Mouse (Mus musculus) hematopoietic stem cell, adult 5-6 weeks (primary cell): ENCODE measurements around the gene Olfr1392. TPM values are rescaled to one million over a fixed set of nuclear protein-coding genes. Genes with fewer than 3 reads are reported as not detected.
A peak's percentile ranks its signal among the peaks of the same experiment; 100 is the strongest.

Experiments
- ATAC-seq, 2 experiments: fragments of 125-278 bp in 1 of 2; replicated peaks in 1 of 2; 2 replicates each; pipeline ENCODE4 v1.8.0; 2016 to 2017; ENCODE audit warnings: inconsistent platforms in 2 of 2, mild to moderate bottlenecking in 2 of 2, moderate number of reproducible peaks in 2 of 2, low read depth in 1 of 2, moderate TSS enrichment in 1 of 2; ENCODE audit not compliant: low FRiP score in 2 of 2, poor library complexity in 2 of 2, severe bottlenecking in 2 of 2, insufficient read depth in 1 of 2, low TSS enrichment in 1 of 2
- total RNA-seq: library from RNA; stranded (forward); fragments of 172-1452, 232-1000 nt; gene quantifications from 2 replicates; pipeline ENCODE4 v1.2.3, GENCODE M21; 2017

Gene Olfr1392
- total RNA-seq, 1 experiment from 2014 or later = not detected

DNA sequence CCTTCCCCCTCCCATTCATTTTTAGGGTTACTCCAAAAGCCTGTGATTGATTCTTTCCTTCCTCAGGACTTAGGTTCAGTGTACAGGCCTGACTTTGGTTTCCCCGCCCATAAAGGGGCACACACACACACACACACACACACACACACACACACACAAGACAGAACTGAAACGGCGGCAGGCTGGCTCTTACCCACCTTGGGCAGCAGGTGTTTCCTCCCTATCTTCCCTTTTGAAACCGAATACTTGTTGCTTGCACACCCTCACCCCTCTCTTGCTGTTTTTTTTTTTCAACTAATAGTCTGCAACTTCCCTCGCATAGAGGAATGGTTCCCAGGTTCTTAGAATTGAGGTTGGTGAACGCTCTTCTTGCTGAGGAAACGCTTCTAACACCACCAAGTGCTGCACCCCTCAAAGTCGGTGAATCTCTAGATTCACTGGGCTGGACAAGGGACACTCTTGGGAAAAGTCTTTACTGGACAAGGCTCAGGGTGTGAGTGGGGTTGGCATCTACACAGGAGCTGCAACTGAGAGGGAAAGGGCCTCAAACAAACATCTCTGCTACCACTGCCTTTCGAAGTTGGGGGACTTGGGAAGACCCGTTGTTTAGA lies 35.2 kb upstream of the Olfr1392 start:
- peak; percentile 52 to 65 for ATAC-seq

DNA sequence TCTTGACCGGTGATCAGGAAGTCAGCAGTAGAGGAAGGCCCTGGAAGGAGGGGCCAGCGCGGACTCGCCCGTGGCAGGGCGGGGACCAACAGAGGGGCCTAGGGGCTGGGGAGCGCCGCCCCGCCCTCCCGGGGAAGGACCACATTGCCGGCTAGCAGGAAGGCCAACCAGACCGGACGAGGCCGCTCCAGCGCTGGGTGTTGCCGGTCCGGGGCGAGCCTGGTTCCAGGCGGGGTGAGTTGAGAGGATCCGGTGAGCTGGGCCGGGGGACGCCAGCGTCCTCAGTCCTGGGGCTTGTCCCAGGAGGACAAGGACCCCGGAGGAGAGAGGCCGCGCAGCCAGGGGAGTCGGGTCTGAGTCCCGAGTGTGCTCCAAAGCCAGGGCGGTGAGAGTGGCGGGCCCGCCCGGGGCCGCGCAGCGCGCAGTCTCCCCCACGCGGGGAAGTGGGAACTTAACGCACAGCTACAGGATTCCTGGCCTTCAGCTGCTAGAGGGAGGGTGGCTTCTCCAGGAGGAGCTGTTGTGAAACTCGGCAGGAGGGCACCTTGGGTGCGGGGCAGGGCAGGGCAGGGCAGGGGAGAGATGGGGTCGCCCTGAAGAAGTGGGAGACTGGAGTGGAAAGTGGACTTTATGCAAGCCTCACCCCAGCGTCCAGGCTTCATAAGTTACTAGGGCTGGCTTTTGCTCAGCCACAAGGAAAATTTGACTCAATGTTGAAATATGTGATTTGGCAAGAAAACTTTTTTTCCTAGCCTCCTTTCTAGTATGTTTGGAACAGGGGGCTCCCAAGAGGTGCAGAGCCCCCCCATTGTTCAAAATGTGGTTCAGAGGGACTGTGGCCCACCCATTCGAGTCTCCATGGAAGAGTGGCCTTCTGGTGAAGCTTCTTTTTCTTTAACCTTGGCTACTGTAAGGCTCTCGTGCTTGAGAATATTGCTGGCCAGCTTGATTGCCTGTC lies 34.4 kb upstream of the Olfr1392 start:
- peak; percentile 67 to 76 for ATAC-seq

DNA sequence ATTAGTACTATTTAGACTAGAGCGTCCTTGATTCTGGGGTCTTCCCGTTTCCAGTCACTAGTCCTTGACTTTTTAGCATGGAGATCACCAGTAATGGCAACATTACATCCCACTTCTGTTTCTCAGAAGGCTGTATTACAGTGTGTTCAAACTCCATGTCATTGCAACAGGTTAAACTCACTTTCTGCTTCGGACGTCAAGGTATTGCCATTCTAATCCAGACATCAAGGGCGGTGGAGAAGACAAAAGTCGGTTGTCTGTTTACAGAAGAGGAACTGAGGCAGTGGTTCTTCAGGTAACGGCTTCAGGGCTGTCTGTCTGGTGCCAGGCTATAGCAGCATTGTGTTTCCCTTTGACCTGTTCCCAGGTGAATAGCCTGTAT lies 33.7 kb upstream of the Olfr1392 start:
- ATAC-seq = no peak

DNA sequence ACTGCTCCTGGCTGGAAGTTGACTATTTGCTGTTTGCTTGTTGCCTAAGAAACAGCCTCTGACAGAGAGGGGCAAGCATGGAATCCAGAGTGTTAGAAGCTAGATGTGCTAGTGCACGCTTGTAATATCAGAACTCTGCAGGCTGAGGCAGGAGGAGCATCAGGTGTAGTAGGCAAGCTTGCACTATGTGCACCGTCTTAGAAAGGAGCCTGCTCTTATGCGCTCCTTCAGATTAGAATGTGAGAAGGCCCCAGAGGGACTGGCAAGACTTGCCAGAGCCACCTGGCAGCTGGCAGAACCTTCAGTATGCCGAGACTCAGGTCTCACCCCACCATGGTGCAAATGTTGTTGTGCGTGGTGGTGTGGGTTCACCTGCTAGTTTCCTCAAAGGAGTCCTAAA lies 33.0 kb upstream of the Olfr1392 start:
- no peak for ATAC-seq

DNA sequence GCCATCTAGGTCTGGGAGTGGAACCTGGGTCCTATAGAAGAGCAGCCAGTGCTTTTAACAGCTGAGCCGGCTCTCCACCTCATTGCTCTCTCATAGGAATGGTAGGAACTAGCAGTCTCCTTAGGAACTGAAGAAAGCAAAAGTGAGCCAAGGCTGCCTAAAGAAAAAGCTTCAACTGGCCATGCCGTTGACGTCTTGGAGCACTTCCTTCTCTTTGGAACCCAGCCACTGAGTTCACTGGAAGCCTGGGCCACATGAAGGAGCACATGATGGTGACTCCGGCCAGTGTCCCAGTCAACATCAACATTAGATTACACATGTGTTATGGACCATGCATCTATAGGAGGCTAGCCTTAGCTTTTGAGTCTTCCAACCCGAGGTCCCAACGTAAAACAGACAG lies 32.0 kb upstream of the Olfr1392 start:
- no peak for ATAC-seq

DNA sequence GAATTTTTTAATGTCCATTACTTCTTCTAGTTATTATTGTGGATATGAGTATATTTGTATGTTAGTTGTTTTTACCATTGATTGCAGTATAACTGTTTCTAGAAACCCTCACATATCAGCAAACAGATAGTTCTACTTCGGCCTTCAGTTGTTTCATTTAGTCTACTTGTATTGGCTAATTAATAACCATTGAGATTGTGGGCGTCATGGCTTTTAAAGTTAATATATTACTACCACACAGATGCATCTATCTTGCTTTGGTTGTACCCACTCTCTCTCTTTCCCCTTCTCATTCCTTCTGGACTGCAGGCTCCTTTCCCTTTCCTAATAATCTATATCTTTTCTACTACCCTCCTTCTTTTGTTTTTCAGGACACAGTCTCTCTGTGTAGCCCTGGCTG lies 25.8 kb upstream of the Olfr1392 start:
- no peak for ATAC-seq

DNA sequence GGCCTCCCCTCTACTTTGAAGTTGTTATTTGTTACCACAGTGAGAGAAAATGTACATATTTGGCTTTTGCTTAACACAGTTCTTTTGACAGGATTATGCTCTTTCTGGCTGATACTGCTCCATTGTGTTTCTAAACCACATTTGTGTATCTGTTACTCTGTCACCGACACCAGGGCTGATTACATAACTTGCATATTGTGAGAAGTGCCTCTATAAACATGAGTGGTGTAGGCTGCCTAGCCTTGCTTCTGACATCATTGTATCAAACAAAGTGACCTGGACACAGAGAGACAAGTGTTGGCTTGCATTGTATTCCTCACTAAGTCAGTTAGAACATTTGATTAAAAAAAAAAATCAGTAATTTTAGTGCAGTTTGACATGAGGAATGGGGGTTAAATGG lies 25.3 kb upstream of the Olfr1392 start:
- no peak for ATAC-seq

DNA sequence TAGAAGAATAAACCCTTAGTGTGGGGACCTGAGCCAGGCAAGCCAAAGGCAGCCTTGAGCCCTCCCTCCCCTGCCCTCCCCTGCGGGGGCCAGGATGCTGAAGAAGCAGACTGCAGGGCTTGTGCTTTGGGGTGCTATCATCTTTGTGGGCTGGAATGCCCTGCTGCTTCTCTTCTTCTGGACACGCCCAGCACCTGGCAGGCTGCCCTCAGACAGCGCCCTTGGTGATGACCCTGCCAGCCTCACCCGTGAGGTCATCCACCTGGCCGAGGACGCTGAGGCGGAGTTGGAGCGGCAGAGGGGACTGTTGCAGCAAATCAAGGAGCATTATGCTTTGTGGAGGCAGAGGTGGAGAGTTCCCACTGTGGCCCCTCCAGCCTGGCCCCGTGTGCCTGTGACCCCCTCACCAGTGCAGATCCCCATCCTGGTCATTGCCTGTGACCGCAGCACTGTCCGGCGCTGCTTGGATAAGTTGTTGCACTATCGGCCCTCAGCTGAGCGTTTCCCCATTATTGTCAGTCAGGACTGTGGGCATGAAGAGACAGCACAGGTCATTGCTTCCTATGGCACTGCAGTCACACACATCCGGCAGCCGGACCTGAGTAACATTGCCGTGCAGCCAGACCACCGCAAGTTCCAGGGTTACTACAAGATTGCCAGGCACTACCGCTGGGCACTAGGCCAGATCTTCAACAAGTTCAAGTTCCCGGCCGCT lies 24.3 kb upstream of the Olfr1392 start:
- no peak for ATAC-seq

DNA sequence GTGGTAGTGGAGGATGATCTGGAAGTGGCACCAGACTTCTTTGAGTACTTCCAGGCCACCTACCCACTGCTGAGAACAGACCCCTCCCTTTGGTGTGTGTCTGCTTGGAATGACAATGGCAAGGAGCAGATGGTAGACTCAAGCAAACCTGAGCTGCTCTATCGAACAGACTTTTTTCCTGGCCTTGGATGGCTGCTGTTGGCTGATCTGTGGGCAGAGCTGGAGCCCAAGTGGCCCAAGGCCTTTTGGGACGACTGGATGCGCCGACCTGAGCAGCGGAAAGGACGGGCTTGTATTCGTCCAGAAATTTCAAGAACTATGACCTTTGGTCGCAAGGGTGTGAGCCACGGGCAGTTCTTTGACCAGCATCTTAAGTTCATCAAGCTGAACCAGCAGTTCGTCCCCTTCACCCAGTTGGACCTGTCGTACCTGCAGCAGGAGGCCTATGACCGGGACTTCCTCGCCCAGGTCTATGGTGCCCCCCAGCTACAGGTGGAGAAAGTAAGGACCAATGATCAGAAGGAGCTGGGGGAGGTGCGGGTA lies 23.7 kb upstream of the Olfr1392 start:
- no peak for ATAC-seq

DNA sequence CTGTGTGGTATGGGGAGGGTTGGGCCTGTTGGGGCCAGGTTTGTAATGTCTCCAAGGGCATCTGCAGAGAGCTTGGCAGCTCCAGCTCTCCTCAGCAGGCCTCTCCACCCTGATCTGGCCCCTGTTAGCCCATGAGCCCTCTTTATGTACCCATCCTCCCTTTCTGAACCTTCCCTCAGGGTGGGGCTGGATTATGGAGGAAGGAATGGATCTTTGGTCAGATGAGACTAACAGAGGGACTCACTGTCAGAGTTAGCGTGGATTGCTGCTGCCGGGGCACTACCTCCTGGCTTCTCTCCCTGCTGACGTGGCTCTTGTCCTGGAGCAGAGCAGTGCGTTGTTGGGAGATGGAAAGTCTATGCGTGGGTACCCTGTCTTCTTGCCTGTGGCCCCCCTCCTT lies 22.8 kb upstream of the Olfr1392 start:
- no peak for ATAC-seq

DNA sequence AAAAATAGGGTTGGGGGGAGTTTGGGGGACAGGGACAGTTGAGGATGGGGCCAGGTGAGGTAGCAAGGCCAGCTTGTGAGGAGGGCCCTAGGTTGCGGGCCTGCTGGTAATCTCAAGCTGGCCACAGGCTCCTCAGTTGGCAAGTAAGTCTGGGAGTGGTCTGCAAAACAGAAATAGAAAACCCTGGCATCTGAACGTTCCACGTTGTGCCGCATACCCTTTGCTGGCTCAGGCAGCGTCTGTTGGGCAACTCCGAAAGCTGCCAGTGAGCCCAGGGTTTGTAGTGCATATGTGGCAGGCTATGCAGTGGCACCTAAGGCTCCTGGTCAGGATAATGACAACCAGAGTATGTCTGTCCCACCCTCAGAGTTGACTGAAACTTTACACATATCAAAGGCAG lies 21.9 kb upstream of the Olfr1392 start:
- no peak for ATAC-seq

DNA sequence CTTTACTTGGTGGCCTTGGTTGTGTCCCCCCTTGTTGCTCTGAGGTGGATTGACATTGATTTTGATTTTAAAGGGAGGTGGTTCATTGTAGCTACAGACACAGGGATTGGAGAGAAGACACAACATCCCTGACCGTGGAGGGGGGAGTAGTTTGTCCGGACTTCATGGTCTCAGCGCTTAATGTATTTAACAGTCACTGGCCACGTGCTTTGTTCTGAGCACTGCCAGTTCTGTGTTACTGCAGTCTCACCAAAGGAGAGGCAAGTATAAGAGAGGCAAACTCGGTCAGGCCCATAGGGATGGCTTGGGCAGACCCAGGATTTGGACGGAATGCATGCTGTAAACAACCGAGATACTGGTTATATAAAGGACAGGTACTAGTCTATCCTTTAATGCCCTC lies 21.0 kb upstream of the Olfr1392 start:
- no peak for ATAC-seq

DNA sequence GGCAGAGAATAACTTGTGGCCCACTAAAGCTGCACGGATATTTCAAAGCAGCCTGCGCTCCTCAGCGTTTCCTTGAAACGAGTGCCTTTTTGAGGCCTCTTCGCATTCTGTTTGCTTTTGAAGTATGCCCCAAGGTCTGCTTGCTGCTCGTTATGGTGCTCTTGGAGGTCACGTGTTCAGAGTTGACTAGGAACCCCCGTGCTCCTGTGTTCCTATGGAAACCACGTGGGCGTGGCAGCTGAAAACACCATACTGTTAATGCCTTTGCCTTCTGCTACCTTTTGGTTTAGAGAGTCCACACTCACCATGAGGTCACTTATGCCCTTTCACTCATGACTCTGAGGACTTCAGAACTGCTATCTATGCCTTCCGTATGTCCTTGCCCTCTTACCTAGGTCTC lies 20.5 kb upstream of the Olfr1392 start:
- ATAC-seq = no peak

DNA sequence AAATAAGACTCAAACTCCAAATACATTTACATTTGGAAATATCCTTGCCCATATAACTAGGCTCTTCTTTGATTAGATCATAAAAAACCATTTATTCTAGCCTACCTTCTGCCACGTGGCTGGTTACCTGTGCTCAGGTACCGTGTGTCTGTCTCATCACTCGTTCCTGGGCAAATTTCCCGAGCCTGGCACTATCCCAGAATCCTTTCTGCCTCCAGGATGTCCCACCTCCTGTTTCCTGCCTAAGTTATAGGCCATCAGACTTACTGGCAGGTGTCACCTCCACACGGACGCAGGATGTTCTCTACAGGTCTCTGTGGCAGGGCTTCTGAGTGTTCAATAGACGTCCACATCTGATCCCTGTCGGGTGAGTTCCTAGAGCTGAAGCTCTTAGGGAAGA lies 20.0 kb upstream of the Olfr1392 start:
- ATAC-seq = no peak

DNA sequence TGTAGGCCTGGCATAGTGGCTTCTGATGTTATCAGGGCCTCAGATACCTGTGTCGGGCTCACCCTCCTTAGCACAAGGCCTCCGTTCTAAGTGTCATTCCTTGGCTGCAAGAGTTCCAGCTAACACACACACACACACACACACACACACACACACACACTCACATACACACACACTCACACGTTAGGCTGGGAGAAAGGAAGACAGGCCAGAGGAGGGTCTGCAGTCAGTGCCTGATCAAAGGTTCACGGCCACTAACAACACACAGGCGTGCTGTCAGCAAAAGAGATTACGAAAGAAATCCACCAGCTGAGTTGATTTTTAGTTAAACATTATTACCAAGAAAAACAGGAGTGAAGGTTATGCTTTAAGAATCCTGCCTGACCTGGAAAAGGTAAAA lies 18.4 kb upstream of the Olfr1392 start:
- no peak for ATAC-seq

DNA sequence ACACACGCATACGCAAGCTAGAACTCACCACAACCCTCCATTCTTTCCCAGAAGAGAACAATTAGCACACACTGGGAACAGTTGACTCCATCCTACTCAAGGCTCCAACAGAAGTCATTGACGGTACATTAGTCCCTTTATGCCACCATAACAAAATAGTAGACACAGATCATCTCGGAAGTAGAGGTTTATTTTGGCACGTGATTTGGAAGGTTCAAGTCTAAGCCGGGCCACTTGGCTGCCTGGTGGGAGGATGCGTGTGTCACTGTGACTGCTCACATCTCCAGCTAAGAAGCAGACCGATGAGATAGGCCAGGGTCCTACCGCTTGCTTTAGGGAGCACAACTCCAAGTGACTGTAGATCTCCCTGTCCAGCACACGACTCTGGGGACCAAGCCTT lies 17.8 kb upstream of the Olfr1392 start:
- ATAC-seq = no peak

DNA sequence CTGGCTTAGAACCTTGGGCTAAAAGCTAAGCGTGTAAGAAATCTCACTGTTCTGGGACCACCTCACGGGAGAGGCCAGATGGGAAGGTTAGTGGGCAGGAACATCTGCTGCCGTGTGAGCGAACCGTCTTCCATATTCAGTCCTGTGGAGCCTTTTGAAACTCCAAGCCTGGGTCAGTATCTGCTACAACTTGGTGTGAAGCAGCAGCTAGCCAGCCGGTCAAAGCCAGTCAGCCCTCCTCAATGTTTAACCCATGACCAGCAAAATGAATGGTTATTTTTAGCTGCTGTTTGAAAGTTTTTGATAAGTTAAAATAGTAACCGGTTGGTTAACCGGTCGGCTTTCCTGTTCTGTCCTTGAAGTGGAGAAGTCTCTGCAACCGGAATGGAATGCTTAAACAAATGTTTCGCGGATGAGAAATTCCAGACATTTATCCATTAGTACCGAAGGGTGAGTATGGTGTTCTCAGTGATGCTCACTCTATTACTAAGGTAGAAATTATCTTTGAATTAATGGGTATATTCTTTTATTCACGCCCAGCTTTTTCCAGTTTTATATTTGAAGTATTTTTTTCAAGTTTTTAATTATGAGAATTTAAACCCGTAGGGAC lies 17.0 kb upstream of the Olfr1392 start:
- ATAC-seq = no peak

DNA sequence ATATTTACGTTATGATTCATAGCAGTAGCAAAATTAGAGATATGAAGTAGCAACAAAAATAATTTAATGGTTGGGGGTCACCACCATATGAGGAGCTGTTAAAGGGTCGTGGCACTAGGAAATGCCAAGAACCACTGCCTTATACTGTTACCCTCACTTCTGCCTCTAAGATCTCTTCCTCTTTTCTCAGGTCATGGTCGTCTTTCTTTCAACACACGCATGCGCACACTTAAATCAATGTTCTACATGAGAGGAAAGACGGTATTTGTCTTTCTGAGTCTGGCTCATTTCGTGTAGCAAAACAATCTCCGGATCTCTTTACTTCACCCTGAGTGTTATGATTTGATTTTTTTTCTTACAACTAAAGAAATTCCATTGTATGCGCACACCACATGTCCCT lies 15.3 kb upstream of the Olfr1392 start:
- 0 out of 4 replicates have a peak, but pooled peaks of 1 of the 2 experiments have one; percentile 22 for ATAC-seq
